Mouse (Mus musculus) C2C12 (cell line): Measurements from ENCODE around the gene Sppl3.

Experiments used
- CEBPB ChIP-seq: IDR thresholded peaks from one replicate; pipeline ENCODE4 v1.6.1; 2011; ENCODE audit warnings: low read depth, mild to moderate bottlenecking, control low read depth, moderate library complexity
- CTCF ChIP-seq: IDR thresholded peaks from one replicate; pipeline ENCODE4 v1.5.1; 2011; ENCODE audit not compliant: control insufficient read depth, insufficient read depth, insufficient read length
- FOSL1 ChIP-seq: IDR thresholded peaks from one replicate; pipeline ENCODE4 v1.8.0; 2011; ENCODE audit warnings: mild to moderate bottlenecking, low read length; ENCODE audit not compliant: poor library complexity, insufficient read depth, severe bottlenecking
- MAX ChIP-seq: IDR thresholded peaks from one replicate; pipeline ENCODE4 v1.6.1; 2011; ENCODE audit warnings: mild to moderate bottlenecking, control low read depth
- MYOD1 ChIP-seq: IDR thresholded peaks from one replicate; pipeline ENCODE4 v1.6.1; 2011; ENCODE audit warnings: low read depth; ENCODE audit not compliant: control insufficient read depth, insufficient read length
- MYOG ChIP-seq: IDR thresholded peaks from one replicate; pipeline ENCODE4 v1.6.1; 2011; ENCODE audit not compliant: control insufficient read depth, insufficient read length; ENCODE audit errors: extremely low read depth
- USF1 ChIP-seq: IDR thresholded peaks from one replicate; pipeline ENCODE4 v1.6.1; 2011; ENCODE audit warnings: low read depth, mild to moderate bottlenecking, control low read depth, moderate library complexity

DNA sequence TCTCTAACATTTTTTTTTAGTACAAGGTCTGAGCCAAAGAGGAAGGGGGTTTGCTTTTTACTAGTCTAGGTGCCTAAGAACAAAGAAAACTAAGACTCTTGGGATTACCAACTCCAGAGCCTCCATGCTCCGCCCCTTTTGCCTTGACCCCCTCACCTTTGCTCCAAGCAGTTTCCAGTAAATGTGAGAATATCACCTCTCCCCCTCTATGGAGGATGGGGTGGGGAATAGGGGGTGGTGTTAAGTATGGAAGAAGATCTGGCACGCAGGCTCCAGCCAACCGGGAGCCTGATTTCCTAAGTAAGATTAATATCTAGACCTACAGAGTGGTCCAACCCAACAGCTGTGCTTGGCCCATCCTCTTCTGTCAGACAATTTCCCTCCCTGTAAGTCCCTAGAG lies 129.8 kb downstream of the Sppl3 start:
- TF ChIP-seq CTCF (no peak), USF1 (no peak), CEBPB (no peak), MYOD1 (no peak), MYOG (no peak), MAX (no peak), FOSL1 (no peak)
